Mouse (Mus musculus): ENCODE results near the gene Gstp2.

DNA sequence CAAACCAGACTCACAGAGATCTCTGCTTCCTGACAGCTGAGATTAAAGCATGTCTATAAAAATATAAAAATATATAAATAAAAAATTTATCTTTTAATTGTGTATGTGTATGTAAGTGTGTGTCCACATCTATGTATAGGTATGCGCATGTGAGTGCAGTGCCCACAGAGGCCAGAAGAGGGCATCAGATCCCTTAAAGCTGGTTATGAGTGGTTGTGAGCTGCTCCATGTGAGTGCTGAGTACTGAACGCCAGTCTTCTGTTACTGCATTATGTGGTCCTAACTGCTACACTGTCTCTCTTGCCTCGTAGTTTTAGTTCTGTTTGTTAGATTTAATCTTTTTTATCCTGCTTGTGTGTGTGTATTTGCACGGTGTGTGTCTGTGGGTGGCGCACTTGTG, 5.2 kb upstream of the Gstp2 start:
- TF ChIP-seq POLR2A (IDR thresholded peaks at IDR 0.05; ENCODE audit: borderline replicate concordance, low read depth, low read length) (no peak), CTCF (IDR thresholded peaks at IDR 0.05; ENCODE audit: low read depth, low read length) (no peak)

Data from bone marrow macrophage, adult 2 months (primary cell).